Mouse (Mus musculus) heart, postnatal 14 days (tissue): ENCODE results near the gene Cyp2d40. TPM values are rescaled to one million over a fixed set of nuclear protein-coding genes. Genes with fewer than 3 reads are reported as not detected.

ENCODE experiments used
- microRNA-seq, 2 experiments: library from miRNA; unstranded; fragments of <30 nt; microRNA quantifications; one replicate each; pipeline ENCODE4 v1.2.0; 2021 to 2022
- total RNA-seq, 2 experiments: library from RNA; stranded (reverse); gene quantifications; 2 replicates each; pipeline ENCODE4 v1.2.3; 2021

Cyp2d40 gene
- total RNA-seq, 2 experiments from 2014 or later, result not detected

Small RNA genes lying within 50 kb of the gene (microRNA-seq; reads per million reads assigned to microRNA genes)
- gene Gm27618, result 0 reads per million in 2 experiments

Other genes starting within 250 kb of the Cyp2d40 start
- gene Cyp2d12, start 209.1 kb downstream of the Cyp2d40 start, total RNA-seq, result not detected
- gene Cyp2d34, start 143.2 kb downstream of the Cyp2d40 start, total RNA-seq, result not detected
- not detected for gene Cyp2d26, start 30.1 kb upstream of the Cyp2d40 start, total RNA-seq
- gene Tcf20, start 223.7 kb upstream of the Cyp2d40 start, total RNA-seq, result 10 to 100 TPM; 49.9 to 59.1 TPM